Mouse (Mus musculus): ENCODE results near the gene Stap2. TPM values are rescaled to one million over a fixed set of nuclear protein-coding genes. Genes with fewer than 3 reads are reported as not detected.

Gene Stap2
- polyA plus RNA-seq, 1 experiment = not detected

DNA sequence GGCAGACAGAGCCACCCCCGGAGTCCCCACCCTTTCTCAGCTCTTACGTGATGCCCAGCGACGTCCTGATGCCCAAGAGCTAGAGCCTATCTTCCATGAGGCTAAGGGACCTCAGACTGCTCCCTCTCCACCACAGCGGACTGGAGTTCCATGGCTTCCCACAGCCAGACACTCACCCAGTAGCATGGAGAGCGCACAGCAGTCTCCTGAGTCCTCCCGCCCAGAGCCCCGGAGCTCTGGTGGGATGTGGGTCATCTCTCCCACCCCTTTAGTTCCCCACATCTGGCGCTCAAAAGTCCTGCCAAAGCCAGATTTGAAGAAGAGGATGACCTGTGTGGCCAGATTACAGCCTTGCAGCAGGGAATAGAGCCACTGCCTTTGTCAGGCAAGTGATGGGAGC lies 54.8 kb downstream of the Stap2 start:
- Histone ChIP-seq H3K27me3 (ENCODE audit: control insufficient read depth) (peaks cover 26% of the 10 kb centered on the region), H3K9me3 (ENCODE audit: control insufficient read depth, low read length) (no peaks in the 10 kb centered on the region), H3K4me3 (replicated peaks) (no peak overlapping the region), H3K36me3 (ENCODE audit: control insufficient read depth) (no peaks in the 10 kb centered on the region), H3K4me1 (ENCODE audit: control insufficient read depth) (peaks cover 10% of the 10 kb centered on the region)
- TF ChIP-seq GATA1 (IDR thresholded peaks at IDR 0.05; ENCODE audit: low read length) (no peak), TAL1 (IDR thresholded peaks at IDR 0.05; ENCODE audit: low read length) (no peak)

DNA sequence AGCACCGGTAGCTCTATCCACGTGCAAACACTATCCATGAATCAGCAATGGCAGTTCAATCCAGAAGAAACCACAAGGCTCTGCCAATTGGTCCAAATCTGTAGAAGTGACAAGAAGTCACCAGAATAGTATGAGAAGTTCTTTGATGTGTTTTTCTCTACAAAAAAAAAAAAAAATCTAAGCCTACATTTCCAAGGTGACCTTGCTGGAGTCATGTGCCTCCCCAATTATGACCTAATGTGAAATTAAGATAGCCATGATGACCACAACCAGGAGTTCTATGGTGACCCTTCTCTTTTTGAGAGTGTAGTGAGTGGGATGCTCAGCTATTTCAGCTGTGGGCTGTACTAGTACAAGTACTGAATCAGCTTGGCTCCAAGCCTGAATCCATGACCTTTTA lies 56.0 kb downstream of the Stap2 start, which contains the start of gene Zfp119b:
Gene Zfp119b (minus strand): TSS at position 101 of the 400 bp plus-strand sequence.
- Histone ChIP-seq H3K27me3 (ENCODE audit: control insufficient read depth) (peaks cover 18% of the 10 kb centered on the region), H3K9me3 (ENCODE audit: control insufficient read depth, low read length) (no peaks in the 10 kb centered on the region), H3K4me1 (ENCODE audit: control insufficient read depth) (peaks cover 18% of the 10 kb centered on the region), H3K36me3 (ENCODE audit: control insufficient read depth) (no peaks in the 10 kb centered on the region), H3K4me3 (replicated peaks) (no peak within 1 kb of the TSS)
- TF ChIP-seq GATA1 (IDR thresholded peaks at IDR 0.05; ENCODE audit: low read length) = no peak
- no peak for TF ChIP-seq TAL1 (IDR thresholded peaks at IDR 0.05; ENCODE audit: low read length)

DNA sequence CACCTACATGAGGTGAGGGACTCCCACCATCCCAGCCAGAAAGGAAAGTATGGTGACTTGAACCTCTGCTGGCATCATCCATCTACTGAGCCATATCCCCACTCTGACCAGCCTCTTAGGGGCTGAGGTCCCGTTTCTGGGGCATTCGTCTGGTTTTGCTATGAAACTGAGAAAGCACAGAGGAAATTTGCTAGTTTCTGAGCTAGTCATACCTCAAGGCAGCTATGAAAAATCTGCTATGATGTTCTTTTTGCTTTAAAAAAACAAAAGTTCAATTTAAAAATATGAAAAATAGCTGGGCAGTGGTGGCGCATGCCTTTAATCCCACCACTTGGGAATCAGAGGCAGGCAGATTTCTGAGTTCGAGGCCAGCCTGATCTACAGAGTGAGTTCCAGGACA lies 56.7 kb downstream of the Stap2 start:
- TF ChIP-seq TAL1 (IDR thresholded peaks at IDR 0.05; ENCODE audit: low read length) (no peak), GATA1 (IDR thresholded peaks at IDR 0.05; ENCODE audit: low read length) (no peak)
- no peaks in the 10 kb centered on the region for H3K36me3 ChIP-seq (ENCODE audit: control insufficient read depth)
- no peak overlapping the region for H3K4me3 ChIP-seq (replicated peaks)
- H3K27me3 ChIP-seq (ENCODE audit: control insufficient read depth) = peaks cover 14% of the 10 kb centered on the region
- peaks cover 22% of the 10 kb centered on the region for H3K4me1 ChIP-seq (ENCODE audit: control insufficient read depth)
- no peaks in the 10 kb centered on the region for H3K9me3 ChIP-seq (ENCODE audit: control insufficient read depth, low read length)

Other genes with a start within 250 kb of the Stap2 start
- gene Zfp119a, start 126.7 kb downstream of the Stap2 start, polyA plus RNA-seq (2012) = not detected in 2 replicates
- 0.06 and 0.10 TPM in 2 replicates for gene Zfp959, start 113.5 kb downstream of the Stap2 start, polyA plus RNA-seq (2012)
- not detected in 2 replicates for gene Zfp119b, start 56.1 kb downstream of the Stap2 start, polyA plus RNA-seq (2012)
- gene Ebi3, start 52.9 kb downstream of the Stap2 start, polyA plus RNA-seq (2012) = 0.34 and 0.37 TPM in 2 replicates
- gene Yju2, start 46.5 kb downstream of the Stap2 start, polyA plus RNA-seq (2012) = 1.6 and 1.7 TPM in 2 replicates
- not detected in 2 replicates for gene Shd, start 35.1 kb downstream of the Stap2 start, polyA plus RNA-seq (2012)
- not detected in 2 replicates for gene Fsd1, start 19.1 kb downstream of the Stap2 start, polyA plus RNA-seq (2012)
- 0.76 and 1.1 TPM in 2 replicates for gene Mpnd, start 127 bp upstream of the Stap2 start, polyA plus RNA-seq (2012)
- gene Sh3gl1, start 31.1 kb upstream of the Stap2 start, polyA plus RNA-seq (2012) = 5.9 TPM in 2 replicates
- gene Chaf1a, start 34.9 kb upstream of the Stap2 start, polyA plus RNA-seq (2012) = 10.0 and 11.6 TPM in 2 replicates
- 3.4 and 4.0 TPM in 2 replicates for gene Ubxn6, start 69.4 kb upstream of the Stap2 start, polyA plus RNA-seq (2012)
- gene Hdgfl2, start 74.0 kb upstream of the Stap2 start, polyA plus RNA-seq (2012) = 35.9 and 38.5 TPM in 2 replicates
- not detected in 2 replicates for gene Plin4, start 104.2 kb upstream of the Stap2 start, polyA plus RNA-seq (2012)
- not detected in 2 replicates for gene Plin5, start 112.0 kb upstream of the Stap2 start, polyA plus RNA-seq (2012)
- 0.03 TPM in 1 of 2 replicates, not detected in the other for gene Lrg1, start 116.4 kb upstream of the Stap2 start, polyA plus RNA-seq (2012)
- gene Sema6b, start 134.8 kb upstream of the Stap2 start, polyA plus RNA-seq (2012) = 0.05 and 0.06 TPM in 2 replicates
- gene Tnfaip8l1, start 156.9 kb upstream of the Stap2 start, polyA plus RNA-seq (2012) = 0.07 and 0.10 TPM in 2 replicates
- 1.7 and 1.8 TPM in 2 replicates for gene Mydgf, start 178.3 kb upstream of the Stap2 start, polyA plus RNA-seq (2012)
- gene Dpp9, start 213.3 kb upstream of the Stap2 start, polyA plus RNA-seq (2012) = 5.6 and 6.1 TPM in 2 replicates